In the genomic region with DNA sequence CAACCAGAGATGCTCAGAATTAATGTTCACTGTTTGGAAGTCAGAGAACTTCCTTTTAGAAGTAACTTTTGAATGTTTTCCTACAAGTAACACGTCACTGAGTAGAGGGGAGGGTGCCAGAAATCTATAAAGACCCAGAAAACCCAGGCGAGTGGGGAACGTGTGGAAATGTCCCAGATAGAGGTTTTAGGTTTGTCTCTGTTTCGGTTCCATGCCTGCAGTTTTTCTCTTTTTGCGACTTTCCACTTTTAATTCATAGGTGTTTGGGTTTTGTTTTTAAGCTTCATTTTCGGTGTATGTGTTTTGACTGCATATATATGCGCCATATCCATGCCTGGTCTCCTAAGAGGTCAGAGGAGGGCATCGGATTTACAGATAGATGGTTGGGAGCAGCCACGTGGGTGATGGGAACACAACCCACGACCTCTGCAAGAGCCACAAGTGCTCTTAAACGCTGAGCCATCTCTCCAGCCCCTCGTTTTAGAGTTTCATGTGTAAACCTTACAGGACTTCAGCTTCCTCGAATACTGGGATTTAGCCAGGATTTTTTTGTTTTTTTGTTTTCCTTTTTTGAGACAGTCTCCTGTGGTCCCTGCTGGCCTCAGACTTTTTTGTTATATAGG, we compare ENCODE assay signal across 8 mouse cellular contexts. TPM values are rescaled to one million over a fixed set of nuclear protein-coding genes. Genes with fewer than 3 reads are reported as not detected.
A peak's percentile ranks its signal among the peaks of the same experiment; 100 is the strongest.
DNase-seq lines count a peak whose midpoint lies in the region; ATAC-seq lines count a peak whose summit lies in the region.

No protein-coding gene starts in this region.

- H3K4me1 ChIP-seq in forebrain, embryonic 13.5 days = peaks cover 50% of the 10 kb centered on the region
- H3K4me1 ChIP-seq in liver, embryonic 13.5 days (replicated peaks) = peaks cover 62% of the 10 kb centered on the region

- H3K9me3 ChIP-seq in forebrain, embryonic 13.5 days (replicated peaks) = no peaks in the 10 kb centered on the region
- no peaks in the 10 kb centered on the region for H3K9me3 ChIP-seq in liver, embryonic 13.5 days (replicated peaks)

- H3K4me2 ChIP-seq in forebrain, embryonic 13.5 days = peak overlapping the region; percentile 90
- H3K4me2 ChIP-seq in liver, embryonic 13.5 days = peak overlapping the region; percentile 99

- H3K9ac ChIP-seq in forebrain, embryonic 13.5 days = peak overlapping the region; percentile 97
- H3K9ac ChIP-seq in liver, embryonic 13.5 days = peak overlapping the region; percentile 90

- 3% methylated on average over 13 of the region's 13 CpGs for WGBS in forebrain, embryonic 13.5 days
- WGBS in liver, embryonic 13.5 days (ENCODE audit: insufficient replicate concordance) = 15% methylated on average over 13 of the region's 13 CpGs

- peak overlapping the region; percentile 98; the same call in 1 of the 2 replicates for H3K27ac ChIP-seq in forebrain, embryonic 13.5 days
- peak overlapping the region; percentile 88 for H3K27ac ChIP-seq in liver, embryonic 13.5 days

- no peaks in the 10 kb centered on the region for H3K27me3 ChIP-seq in forebrain, embryonic 13.5 days
- H3K27me3 ChIP-seq in liver, embryonic 13.5 days = no peaks in the 10 kb centered on the region

- peak; percentile 91 for DNase-seq in heart, adult 11 months
- no peak for DNase-seq in heart, adult 18-20 months
- DNase-seq in liver, embryonic 13.5 days = no peak
- DNase-seq in urinary bladder, postnatal 10 days (ENCODE audit: low spot score) = no peak
- DNase-seq in layer of hippocampus, adult 9-10 months (ENCODE audit: low spot score) = no peak
- DNase-seq in kidney, postnatal 25 days = no peak

- H3K36me3 ChIP-seq in forebrain, embryonic 13.5 days (ENCODE audit: poor library complexity, severe bottlenecking) = no peaks in the 10 kb centered on the region
- no peaks in the 10 kb centered on the region for H3K36me3 ChIP-seq in liver, embryonic 13.5 days

- peak; percentile 4 for ATAC-seq in CD4-positive, CD25-positive, alpha-beta regulatory T cell, adult 4 months
- no peak for ATAC-seq in forebrain, embryonic 13.5 days
- no peak for ATAC-seq in liver, embryonic 13.5 days (ENCODE audit: low read depth)

- peak overlapping the region; percentile 79 for H3K4me3 ChIP-seq in forebrain, embryonic 13.5 days
- peak overlapping the region; percentile 83 for H3K4me3 ChIP-seq in liver, embryonic 13.5 days (replicated peaks)

RNA-seq across cellular contexts. Expression of gene Bend3, which starts 1.7 kb away (rescaled TPM):
- total RNA-seq in heart, adult 18-20 months (2021) = 1 to 10 TPM; 4.0 to 4.2 TPM
- polyA plus RNA-seq in CD4-positive, CD25-positive, alpha-beta regulatory T cell, adult 4 months (2017; shearing (Covaris generic)) = under 1 TPM; 0.48 to 0.91 TPM
- 3.8 and 5.0 TPM in 2 replicates for polyA plus RNA-seq in forebrain, embryonic 13.5 days (2015; fragmentation: Nextera tagmentation; extraction: Ambion mirVana)
- 1.2 and 1.4 TPM in 2 replicates for polyA plus RNA-seq in liver, embryonic 13.5 days (2015; fragmentation: Nextera tagmentation; extraction: Ambion mirVana)

RNA-seq across cellular contexts. Expression of gene Gm9803, which starts 43.5 kb away (rescaled TPM):
- 1 to 10 TPM; 8.0 to 9.8 TPM for total RNA-seq in heart, adult 18-20 months (2021)
- polyA plus RNA-seq in CD4-positive, CD25-positive, alpha-beta regulatory T cell, adult 4 months (2017; shearing (Covaris generic)) = 10 to 100 TPM; 28.0 to 34.3 TPM
- polyA plus RNA-seq in forebrain, embryonic 13.5 days (2015; fragmentation: Nextera tagmentation; extraction: Ambion mirVana) = 19.4 and 23.4 TPM in 2 replicates
- 8.8 and 12.9 TPM in 2 replicates for polyA plus RNA-seq in liver, embryonic 13.5 days (2015; fragmentation: Nextera tagmentation; extraction: Ambion mirVana)
